Mouse (Mus musculus): Measurements from ENCODE around the gene Rnf180. TPM values are rescaled to one million over a fixed set of nuclear protein-coding genes. Genes with fewer than 3 reads are reported as not detected.

The Rnf180 gene
- polyA plus RNA-seq, 1 experiment, result 9.1 TPM

- no peak overlapping the region for H3K27ac ChIP-seq (ENCODE audit: insufficient read depth, low read length)
- H3K27me3 ChIP-seq (ENCODE audit: control insufficient read depth, insufficient read depth, low read length), result no peaks in the 10 kb centered on the region
- no peak overlapping the region for H3K4me3 ChIP-seq (replicated peaks; ENCODE audit: insufficient read depth, low read depth, low read length)
- DNase-seq, result no peak
- TF ChIP-seq POLR2A (IDR thresholded peaks at IDR 0.05; ENCODE audit: borderline replicate concordance, insufficient read depth, low read length) (no peak), CTCF (IDR thresholded peaks at IDR 0.05; ENCODE audit: borderline replicate concordance, insufficient read depth, low read depth, low read length) (no peak)
- WGBS, result 92% methylated on average over 3 of the region's 3 CpGs
- no peaks in the 10 kb centered on the region for H3K4me1 ChIP-seq (ENCODE audit: control insufficient read depth, insufficient read depth, low read length)
Measured at GRCm38 (mm10) chr13:105198658-105199057, 96.0 kb downstream of the Rnf180 start.

- Histone ChIP-seq H3K4me1 (ENCODE audit: control insufficient read depth, insufficient read depth, low read length) (no peaks in the 10 kb centered on the region), H3K27me3 (ENCODE audit: control insufficient read depth, insufficient read depth, low read length) (no peaks in the 10 kb centered on the region), H3K4me3 (replicated peaks; ENCODE audit: insufficient read depth, low read depth, low read length) (no peak overlapping the region), H3K27ac (ENCODE audit: insufficient read depth, low read length) (no peak overlapping the region)
- TF ChIP-seq POLR2A (IDR thresholded peaks at IDR 0.05; ENCODE audit: borderline replicate concordance, insufficient read depth, low read length) (no peak), CTCF (IDR thresholded peaks at IDR 0.05; ENCODE audit: borderline replicate concordance, insufficient read depth, low read depth, low read length) (no peak)
- WGBS, result 61% methylated on average over 3 of the region's 3 CpGs
- no peak for DNase-seq
Measured at GRCm38 (mm10) chr13:105198028-105198427, 96.6 kb downstream of the Rnf180 start.

GRCm38 (mm10) chr13:105193583-105193982 lies 101.0 kb downstream of the Rnf180 start:
- Histone ChIP-seq H3K27ac (ENCODE audit: insufficient read depth, low read length) (no peak overlapping the region), H3K27me3 (ENCODE audit: control insufficient read depth, insufficient read depth, low read length) (no peaks in the 10 kb centered on the region), H3K4me1 (ENCODE audit: control insufficient read depth, insufficient read depth, low read length) (no peaks in the 10 kb centered on the region), H3K4me3 (replicated peaks; ENCODE audit: insufficient read depth, low read depth, low read length) (peak overlapping the region; percentile 30)
- TF ChIP-seq POLR2A (IDR thresholded peaks at IDR 0.05; ENCODE audit: borderline replicate concordance, insufficient read depth, low read length), result no peak
- no peak for TF ChIP-seq CTCF (IDR thresholded peaks at IDR 0.05; ENCODE audit: borderline replicate concordance, insufficient read depth, low read depth, low read length)
- DNase-seq, result peak in 1 of 2 experiments; percentile 5
- WGBS, result 68% methylated on average over 7 of the region's 7 CpGs

DNA sequence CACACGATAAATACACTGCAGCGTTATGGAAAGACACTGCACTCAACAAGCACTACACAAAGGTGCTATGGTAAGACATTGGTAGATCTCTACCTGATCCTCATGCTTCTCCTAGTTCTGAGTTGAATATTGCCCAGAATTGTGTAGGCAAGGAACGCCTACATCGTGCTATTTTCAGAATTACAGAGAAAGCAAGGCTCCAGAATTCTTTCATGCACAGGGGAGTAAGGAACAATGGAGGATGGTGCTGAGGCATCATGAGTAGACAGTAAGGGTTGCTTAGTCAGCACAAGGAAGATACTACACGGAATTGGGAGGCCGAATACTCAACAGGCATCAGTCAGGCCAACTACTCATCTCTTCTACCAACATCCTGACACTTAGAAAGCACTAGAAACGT lies 105.9 kb downstream of the Rnf180 start:
- H3K4me1 ChIP-seq (ENCODE audit: control insufficient read depth, insufficient read depth, low read length), result no peaks in the 10 kb centered on the region
- DNase-seq, result no peak
- H3K27ac ChIP-seq (ENCODE audit: insufficient read depth, low read length), result no peak overlapping the region
- TF ChIP-seq CTCF (IDR thresholded peaks at IDR 0.05; ENCODE audit: borderline replicate concordance, insufficient read depth, low read depth, low read length) (no peak), POLR2A (IDR thresholded peaks at IDR 0.05; ENCODE audit: borderline replicate concordance, insufficient read depth, low read length) (no peak)
- H3K4me3 ChIP-seq (replicated peaks; ENCODE audit: insufficient read depth, low read depth, low read length), result no peak overlapping the region
- H3K27me3 ChIP-seq (ENCODE audit: control insufficient read depth, insufficient read depth, low read length), result no peaks in the 10 kb centered on the region
- 92% methylated on average over 7 of the region's 7 CpGs for WGBS

- 49% methylated on average over 5 of the region's 5 CpGs for WGBS
- Histone ChIP-seq H3K27me3 (ENCODE audit: control insufficient read depth, insufficient read depth, low read length) (no peaks in the 10 kb centered on the region), H3K4me1 (ENCODE audit: control insufficient read depth, insufficient read depth, low read length) (no peaks in the 10 kb centered on the region), H3K4me3 (replicated peaks; ENCODE audit: insufficient read depth, low read depth, low read length) (no peak overlapping the region), H3K27ac (ENCODE audit: insufficient read depth, low read length) (no peak overlapping the region)
- DNase-seq, result no peak
- TF ChIP-seq POLR2A (IDR thresholded peaks at IDR 0.05; ENCODE audit: borderline replicate concordance, insufficient read depth, low read length), result no peak
- no peak for TF ChIP-seq CTCF (IDR thresholded peaks at IDR 0.05; ENCODE audit: borderline replicate concordance, insufficient read depth, low read depth, low read length)
Measured at GRCm38 (mm10) chr13:105180781-105181180, 113.8 kb downstream of the Rnf180 start.

DNA sequence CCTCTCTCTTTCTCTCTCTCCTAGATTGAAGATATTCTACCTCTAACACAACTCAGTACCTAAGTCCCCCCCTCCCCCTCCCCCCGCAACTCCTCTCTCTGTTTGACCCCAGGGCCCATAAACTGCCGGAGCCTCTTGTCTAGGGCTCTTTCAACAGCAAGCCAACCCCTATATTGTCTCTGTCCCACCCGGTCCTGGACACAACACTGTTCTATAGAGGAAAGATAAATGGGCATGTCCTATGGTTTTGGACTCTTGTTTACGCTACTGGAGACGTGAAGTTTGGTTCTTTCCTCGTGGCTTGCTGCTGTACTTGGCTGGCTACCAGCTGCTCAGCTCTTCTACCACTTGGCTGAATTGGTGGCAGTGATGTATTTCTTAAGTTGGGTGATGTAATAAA lies 129.2 kb downstream of the Rnf180 start:
- H3K27me3 ChIP-seq (ENCODE audit: control insufficient read depth, insufficient read depth, low read length), result no peaks in the 10 kb centered on the region
- DNase-seq, result no peak
- H3K27ac ChIP-seq (ENCODE audit: insufficient read depth, low read length), result no peak overlapping the region
- H3K4me1 ChIP-seq (ENCODE audit: control insufficient read depth, insufficient read depth, low read length), result no peaks in the 10 kb centered on the region
- no peak overlapping the region for H3K4me3 ChIP-seq (replicated peaks; ENCODE audit: insufficient read depth, low read depth, low read length)
- TF ChIP-seq POLR2A (IDR thresholded peaks at IDR 0.05; ENCODE audit: borderline replicate concordance, insufficient read depth, low read length), result no peak
- no peak for TF ChIP-seq CTCF (IDR thresholded peaks at IDR 0.05; ENCODE audit: borderline replicate concordance, insufficient read depth, low read depth, low read length)
- WGBS, result 69% methylated on average over 6 of the region's 6 CpGs

- TF ChIP-seq CTCF (IDR thresholded peaks at IDR 0.05; ENCODE audit: borderline replicate concordance, insufficient read depth, low read depth, low read length) (peak; percentile 51), POLR2A (IDR thresholded peaks at IDR 0.05; ENCODE audit: borderline replicate concordance, insufficient read depth, low read length) (no peak)
- Histone ChIP-seq H3K27me3 (ENCODE audit: control insufficient read depth, insufficient read depth, low read length) (no peaks in the 10 kb centered on the region), H3K4me3 (replicated peaks; ENCODE audit: insufficient read depth, low read depth, low read length) (no peak overlapping the region), H3K27ac (ENCODE audit: insufficient read depth, low read length) (no peak overlapping the region), H3K4me1 (ENCODE audit: control insufficient read depth, insufficient read depth, low read length) (no peaks in the 10 kb centered on the region)
- 62% methylated on average over 4 of the region's 4 CpGs for WGBS
- peak; percentile 17 to 33 for DNase-seq
Measured at GRCm38 (mm10) chr13:105153955-105154354, 140.7 kb downstream of the Rnf180 start.

DNA sequence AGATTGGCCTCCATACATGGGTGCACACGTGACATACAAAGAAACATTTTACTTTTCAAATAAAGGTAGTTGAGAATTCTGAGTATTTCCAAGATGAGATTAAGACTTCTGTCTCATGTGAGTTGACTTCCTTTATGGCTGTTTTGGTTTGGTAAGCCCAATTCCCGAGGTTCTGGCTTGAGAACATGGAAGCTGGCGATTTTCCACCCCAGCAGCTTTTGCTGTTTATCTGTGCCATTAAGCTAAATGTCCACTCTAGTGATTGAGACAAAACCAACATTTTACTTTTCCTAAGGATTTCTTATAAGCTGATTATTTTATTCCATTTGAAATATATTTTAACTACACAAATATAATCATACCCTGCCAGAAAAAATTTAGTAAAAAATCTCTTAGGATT lies 144.6 kb downstream of the Rnf180 start:
- TF ChIP-seq POLR2A (IDR thresholded peaks at IDR 0.05; ENCODE audit: borderline replicate concordance, insufficient read depth, low read length) (no peak), CTCF (IDR thresholded peaks at IDR 0.05; ENCODE audit: borderline replicate concordance, insufficient read depth, low read depth, low read length) (no peak)
- Histone ChIP-seq H3K4me3 (replicated peaks; ENCODE audit: insufficient read depth, low read depth, low read length) (no peak overlapping the region), H3K4me1 (ENCODE audit: control insufficient read depth, insufficient read depth, low read length) (no peaks in the 10 kb centered on the region), H3K27me3 (ENCODE audit: control insufficient read depth, insufficient read depth, low read length) (no peaks in the 10 kb centered on the region), H3K27ac (ENCODE audit: insufficient read depth, low read length) (no peak overlapping the region)
- no peak for DNase-seq
- WGBS, result 71% methylated on average over 3 of the region's 3 CpGs
